Mouse (Mus musculus) embryo, embryonic 11.5 days (tissue): Measurements from ENCODE around the gene Echdc3.

Experiments used
- DNase-seq: peaks from one replicate; pipeline ENCODE4 v3.0.0-alpha.2; 2012; ENCODE audit warnings: low read depth, low spot score

Gene Echdc3

DNA sequence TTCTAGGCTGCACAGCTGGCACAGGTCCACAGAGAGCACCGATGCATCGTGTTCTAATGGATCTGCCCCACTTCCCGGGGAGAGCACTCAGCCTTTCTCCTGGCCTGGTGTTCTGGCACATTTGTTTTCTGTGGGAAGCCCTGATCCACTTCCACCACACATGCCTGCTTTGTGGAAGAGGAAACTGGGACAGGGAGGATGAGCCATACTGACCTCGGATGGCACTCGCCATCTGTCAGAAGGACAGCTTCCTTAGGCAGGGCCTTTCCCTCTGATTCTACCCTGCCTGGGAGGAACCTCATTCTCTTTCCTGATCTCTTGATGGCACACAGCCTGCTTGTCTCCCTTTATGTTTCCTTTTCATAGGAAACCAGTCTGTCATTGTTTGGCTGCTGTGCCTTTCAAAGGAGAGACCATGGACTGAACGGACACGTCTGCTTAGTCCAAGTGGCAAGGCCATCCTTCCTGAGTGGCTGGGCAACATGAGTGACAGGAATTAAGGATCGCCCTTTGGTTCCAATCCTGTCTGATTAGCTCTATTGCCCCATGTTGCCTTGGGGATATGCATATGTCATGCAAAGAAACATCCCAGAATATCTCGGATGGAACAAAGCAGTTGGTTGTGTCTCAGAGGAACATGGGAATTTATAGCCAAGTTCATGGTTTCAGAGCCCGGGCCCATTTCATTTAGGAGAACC lies 13.7 kb upstream of the Echdc3 start:
- no peak for DNase-seq

DNA sequence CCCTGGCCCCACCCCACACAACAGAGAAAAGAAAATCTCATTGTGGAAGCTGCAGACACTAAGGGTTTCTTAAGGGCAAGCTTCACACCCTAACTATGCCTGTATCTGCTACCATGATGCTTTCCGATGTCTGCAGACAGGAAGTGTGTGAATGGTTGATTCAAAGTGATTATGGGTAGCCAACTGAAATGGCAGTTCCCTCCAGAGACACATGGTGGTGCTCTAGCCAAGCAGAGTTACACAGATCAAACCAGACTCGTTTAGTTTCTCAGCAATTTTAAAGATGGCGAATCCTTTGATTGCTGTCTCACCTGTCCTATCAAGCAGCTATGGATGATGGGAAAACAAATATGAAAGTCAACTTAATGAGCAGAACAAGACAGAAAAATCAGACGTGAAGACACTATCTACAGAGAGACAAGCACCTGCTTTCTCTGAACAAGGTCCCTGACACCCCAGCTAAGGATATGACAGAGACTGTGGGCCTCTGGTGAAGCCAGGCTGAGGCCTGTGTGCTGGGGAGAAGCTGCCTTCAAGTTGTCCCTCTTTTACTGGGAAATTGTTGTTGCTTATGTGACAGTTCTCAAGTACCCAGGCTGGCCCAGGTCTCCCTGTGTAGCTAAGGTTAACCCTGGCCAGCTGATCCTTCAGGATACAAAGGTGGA lies 7.4 kb upstream of the Echdc3 start:
- DNase-seq: peak; percentile 57

- DNase-seq: no peak
Measured at GRCm38 (mm10) chr2:6212327-6212723, 508 bp downstream of the Echdc3 start.

DNA sequence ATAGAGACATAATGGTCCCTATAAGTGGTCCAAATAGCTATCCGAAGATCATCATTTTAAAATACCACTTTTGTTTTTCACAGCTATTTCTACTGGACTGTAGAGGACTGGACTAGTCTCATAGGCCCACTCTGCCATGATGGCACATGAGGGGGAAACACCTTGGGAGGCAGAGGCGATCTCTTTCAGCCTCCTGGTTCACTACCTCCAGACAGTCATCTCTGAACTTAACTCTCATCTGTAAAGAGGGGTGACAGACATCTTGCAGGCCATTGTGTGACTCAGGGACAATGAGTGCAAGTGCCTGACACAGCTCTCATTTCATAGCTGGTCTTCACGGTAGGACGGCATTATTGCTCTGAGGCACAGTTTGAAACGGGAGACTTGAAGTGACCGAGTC lies 2.0 kb downstream of the Echdc3 start:
- no peak for DNase-seq

GRCm38 (mm10) chr2:6209746-6210145 lies 3.1 kb downstream of the Echdc3 start:
- no peak for DNase-seq

DNA sequence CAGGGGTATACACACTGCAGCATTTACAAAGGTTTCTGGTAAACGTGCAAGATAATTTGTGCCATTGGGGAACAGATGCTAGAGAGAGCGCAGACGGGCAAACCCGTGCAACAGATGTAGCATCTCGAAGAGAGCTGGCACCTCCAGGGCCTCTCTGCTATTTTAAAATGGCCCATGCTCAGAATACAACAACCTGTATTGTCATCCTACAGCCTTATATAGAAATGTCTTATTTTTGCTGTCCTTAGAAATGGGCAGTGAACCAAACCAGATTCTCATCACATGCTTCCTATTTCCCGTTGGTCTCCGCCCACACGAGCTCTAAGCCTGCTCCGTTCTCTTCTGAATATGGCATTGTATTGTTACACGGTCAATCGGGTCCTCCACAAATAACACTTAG lies 3.7 kb downstream of the Echdc3 start:
- no peak for DNase-seq

GRCm38 (mm10) chr2:6207736-6208135 lies 5.1 kb downstream of the Echdc3 start:
- no peak for DNase-seq

DNA sequence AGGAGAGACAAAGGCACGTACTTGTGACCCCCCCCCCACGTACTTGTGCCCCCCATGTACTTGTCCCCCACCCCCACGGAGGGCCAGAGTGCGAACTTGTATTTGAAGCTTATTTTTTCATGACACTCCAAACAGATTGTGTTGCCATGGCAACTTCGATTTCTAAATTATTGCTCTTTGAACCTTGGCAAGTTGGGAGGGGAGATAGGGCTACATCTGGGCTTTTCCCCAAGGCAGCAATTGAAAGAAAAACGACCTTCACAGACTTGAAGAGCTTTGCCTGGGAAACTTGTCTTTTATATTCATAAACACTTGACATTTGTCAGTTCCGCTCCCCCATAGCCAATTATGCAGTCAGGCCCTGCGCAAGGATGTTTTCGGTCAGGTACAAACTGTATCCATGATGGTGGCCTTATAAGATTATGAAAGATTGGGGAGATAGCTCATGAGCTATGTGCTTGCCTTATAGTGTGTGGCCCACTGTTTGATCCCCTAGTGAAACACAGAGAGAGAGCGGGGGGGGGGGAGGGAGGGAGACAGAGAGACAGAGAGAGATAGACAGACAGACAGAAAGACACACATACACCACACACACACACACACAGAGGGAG lies 16.4 kb downstream of the Echdc3 start:
- DNase-seq: no peak

- DNase-seq: no peak
Measured at GRCm38 (mm10) chr2:6195468-6196239, 17.2 kb downstream of the Echdc3 start.

GRCm38 (mm10) chr2:6194497-6194896 lies 18.3 kb downstream of the Echdc3 start:
- no peak for DNase-seq

DNA sequence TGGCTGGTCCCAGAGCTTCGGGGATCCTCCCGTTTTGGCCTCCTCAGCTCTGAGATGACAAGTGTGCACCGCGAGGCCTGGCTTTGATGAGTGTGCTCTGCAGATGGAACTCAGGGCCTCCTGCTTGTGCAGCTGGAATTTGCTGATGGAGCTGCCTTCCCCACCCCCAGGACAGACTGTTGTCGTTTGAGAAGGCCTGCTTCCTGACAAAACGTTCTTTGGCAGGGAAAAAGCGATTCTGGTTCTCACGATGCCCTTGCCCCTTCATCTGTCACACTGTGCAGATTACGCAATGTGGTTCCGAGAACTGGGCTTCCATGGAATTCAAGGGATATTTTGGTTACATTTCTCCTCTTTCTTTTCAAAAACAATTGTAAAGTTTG lies 19.3 kb downstream of the Echdc3 start:
- DNase-seq: no peak

GRCm38 (mm10) chr2:6192820-6193590 lies 19.8 kb downstream of the Echdc3 start:
- peak; percentile 53 for DNase-seq

GRCm38 (mm10) chr2:6190036-6190435 lies 22.8 kb downstream of the Echdc3 start:
- DNase-seq: no peak

GRCm38 (mm10) chr2:6189675-6189998 lies 23.2 kb downstream of the Echdc3 start:
- no peak for DNase-seq

GRCm38 (mm10) chr2:6188891-6189674 lies 23.8 kb downstream of the Echdc3 start:
- DNase-seq: no peak

- DNase-seq: no peak
Measured at GRCm38 (mm10) chr2:6187418-6187817, 25.4 kb downstream of the Echdc3 start.

GRCm38 (mm10) chr2:6186913-6187312 lies 25.9 kb downstream of the Echdc3 start:
- DNase-seq: no peak

DNA sequence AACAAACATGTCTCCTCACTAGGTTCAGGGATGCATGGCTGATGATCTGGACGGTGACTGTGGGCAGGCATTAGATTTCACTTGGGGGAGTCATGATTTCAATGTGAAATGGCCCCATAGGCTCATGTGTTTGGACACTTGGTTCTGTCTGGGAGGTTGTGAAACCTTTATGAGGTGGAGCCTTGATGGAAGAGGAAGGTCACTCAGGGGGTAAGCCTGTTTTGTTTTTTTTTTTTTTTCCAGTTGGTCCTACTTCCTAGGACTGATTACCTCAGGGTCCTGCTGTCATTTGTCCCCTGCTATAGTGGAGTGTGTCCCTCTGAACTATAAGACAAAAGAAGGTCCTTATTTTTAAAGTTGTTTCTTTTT lies 33.1 kb downstream of the Echdc3 start:
- no peak for DNase-seq

DNA sequence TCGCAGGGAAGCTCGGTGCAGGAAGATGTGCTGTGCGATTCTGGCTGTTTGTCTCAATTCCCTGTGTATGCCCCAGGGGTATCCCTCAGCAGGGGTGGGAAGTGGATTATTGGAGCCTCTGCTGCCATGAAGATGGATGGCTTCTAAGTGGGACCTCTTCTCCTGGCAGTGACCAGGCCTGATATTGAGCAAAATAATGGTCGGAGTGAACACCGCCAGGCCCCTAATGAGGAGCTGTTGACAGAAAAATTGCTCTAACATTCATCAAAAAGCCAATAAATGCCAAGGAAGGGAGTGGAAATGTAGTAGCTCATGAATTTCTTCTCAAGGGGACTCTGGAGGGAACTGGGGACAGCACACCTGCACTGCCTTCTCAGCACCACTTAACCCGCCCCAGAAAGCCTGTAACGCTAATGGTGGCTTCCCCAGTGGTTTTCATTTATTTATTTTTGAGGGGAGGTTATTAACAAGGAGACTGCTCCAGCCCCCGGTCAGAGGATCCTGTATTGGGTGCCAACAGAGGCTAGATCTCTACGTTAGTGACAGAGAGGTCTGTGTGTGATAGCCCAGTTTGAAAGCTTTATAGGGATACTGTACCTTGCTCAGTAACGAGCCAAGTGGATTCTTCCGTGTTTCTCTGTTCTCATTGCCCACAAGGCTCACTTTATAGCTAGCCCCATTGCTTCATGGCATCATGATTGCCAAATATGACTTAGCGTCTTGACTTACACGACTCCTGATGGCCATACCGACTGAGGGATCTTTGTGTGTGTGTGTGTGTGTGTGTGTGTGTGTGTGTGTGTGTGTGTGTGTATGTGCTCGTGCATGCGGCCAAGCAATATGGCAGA lies 33.7 kb downstream of the Echdc3 start:
- DNase-seq: peak; percentile 46

GRCm38 (mm10) chr2:6173013-6173412 lies 39.8 kb downstream of the Echdc3 start:
- no peak for DNase-seq
